Mouse (Mus musculus): ENCODE data around the gene Adam15. TPM values are rescaled to one million over a fixed set of nuclear protein-coding genes. Genes with fewer than 3 reads are reported as not detected.
A peak's percentile ranks its signal among the peaks of the same experiment; 100 is the strongest.

Adam15 gene
- polyA plus RNA-seq, 1 experiment from 2014 or later: 36.4 TPM

DNA sequence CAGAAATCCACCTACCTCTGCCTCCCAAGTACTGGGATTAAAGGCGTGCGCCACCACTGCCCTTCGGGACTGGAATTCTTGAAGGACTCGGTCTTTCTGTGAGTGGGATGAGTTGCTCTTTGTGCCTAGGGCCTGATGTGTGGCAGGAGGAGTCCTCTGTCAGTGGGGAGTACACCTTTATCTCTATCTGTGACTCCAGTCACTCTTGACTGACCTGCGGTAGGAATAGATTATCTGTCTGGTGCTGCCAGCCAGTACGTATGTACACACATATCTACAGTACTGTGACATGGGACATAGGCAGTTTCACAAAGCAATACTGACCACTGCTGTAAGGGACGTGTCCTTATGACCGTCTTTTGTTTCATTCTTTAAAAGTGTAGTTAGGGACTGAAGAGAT, 23.9 kb downstream of the Adam15 start:
- Histone ChIP-seq H3K4me3 (no peak overlapping the region), H3K4me1 (replicated peaks) (peaks cover 56% of the 10 kb centered on the region), H3K27me3 (ENCODE audit: insufficient read depth, poor library complexity, severe bottlenecking) (peaks cover 56% of the 10 kb centered on the region), H3K27ac (no peak overlapping the region), H3K9me3 (no peaks in the 10 kb centered on the region), H3K36me3 (no peaks in the 10 kb centered on the region)
- DNase-seq (ENCODE audit: low spot score): no peak
- 90% methylated on average over 8 of the region's 8 CpGs for WGBS

DNA sequence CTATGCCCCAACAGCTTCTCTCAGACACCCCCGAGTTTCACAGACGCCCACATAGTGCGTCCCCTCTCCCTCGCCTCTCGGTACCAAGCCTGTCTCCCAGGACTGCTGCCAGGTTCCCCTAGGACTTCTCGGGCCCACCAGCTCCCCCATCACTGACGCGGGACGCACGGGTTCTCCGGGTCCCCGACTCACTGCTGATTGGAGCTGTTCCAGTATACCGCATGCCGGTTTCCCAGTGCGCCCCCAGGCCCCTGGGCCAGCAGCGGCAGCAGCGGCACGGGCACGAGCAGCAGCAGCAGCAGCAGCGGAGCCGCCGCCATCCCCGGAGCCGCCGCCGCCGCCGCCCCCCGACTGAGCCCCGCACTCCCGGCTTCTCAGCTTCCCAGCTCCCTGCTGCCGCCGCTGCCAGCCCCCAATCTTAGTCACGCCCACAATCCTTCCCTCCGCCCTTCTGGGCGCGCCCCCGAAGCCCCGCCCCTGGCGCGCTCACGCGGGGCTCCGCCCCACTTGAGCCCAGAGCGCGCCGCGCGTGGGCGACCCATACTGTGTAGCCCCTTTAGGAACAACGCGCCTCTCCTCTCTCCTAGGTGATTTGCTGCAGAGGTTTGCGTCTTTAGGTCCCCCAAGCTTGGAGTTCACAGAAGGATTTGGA, 27.2 kb downstream of the Adam15 start, which contains the start of gene Efna3:
Efna3 (minus strand) TSS at position 452 of the 652 bp plus-strand sequence.
- Histone ChIP-seq H3K9me3 (no peaks in the 10 kb centered on the region), H3K27ac (peak within 1 kb of the TSS; percentile 87), H3K27me3 (ENCODE audit: insufficient read depth, poor library complexity, severe bottlenecking) (peaks cover 77% of the 10 kb centered on the region), H3K4me1 (replicated peaks) (peaks cover 67% of the 10 kb centered on the region), H3K36me3 (no peaks in the 10 kb centered on the region), H3K4me3 (peak within 1 kb of the TSS; percentile 71)
- under 1% methylated on average over 53 of the region's 53 CpGs for WGBS
- peak; percentile 80 for DNase-seq (ENCODE audit: low spot score)

- Histone ChIP-seq H3K9me3 (no peaks in the 10 kb centered on the region), H3K36me3 (no peaks in the 10 kb centered on the region), H3K27ac (peak overlapping the region; percentile 87), H3K4me3 (peak overlapping the region; percentile 71), H3K27me3 (ENCODE audit: insufficient read depth, poor library complexity, severe bottlenecking) (peaks cover 77% of the 10 kb centered on the region), H3K4me1 (replicated peaks) (peaks cover 66% of the 10 kb centered on the region)
- 1% methylated on average over 14 of the region's 14 CpGs for WGBS
- no peak for DNase-seq (ENCODE audit: low spot score)
Observed at GRCm38 (mm10) chr3:89322131-89322500, 27.7 kb downstream of the Adam15 start.

DNA sequence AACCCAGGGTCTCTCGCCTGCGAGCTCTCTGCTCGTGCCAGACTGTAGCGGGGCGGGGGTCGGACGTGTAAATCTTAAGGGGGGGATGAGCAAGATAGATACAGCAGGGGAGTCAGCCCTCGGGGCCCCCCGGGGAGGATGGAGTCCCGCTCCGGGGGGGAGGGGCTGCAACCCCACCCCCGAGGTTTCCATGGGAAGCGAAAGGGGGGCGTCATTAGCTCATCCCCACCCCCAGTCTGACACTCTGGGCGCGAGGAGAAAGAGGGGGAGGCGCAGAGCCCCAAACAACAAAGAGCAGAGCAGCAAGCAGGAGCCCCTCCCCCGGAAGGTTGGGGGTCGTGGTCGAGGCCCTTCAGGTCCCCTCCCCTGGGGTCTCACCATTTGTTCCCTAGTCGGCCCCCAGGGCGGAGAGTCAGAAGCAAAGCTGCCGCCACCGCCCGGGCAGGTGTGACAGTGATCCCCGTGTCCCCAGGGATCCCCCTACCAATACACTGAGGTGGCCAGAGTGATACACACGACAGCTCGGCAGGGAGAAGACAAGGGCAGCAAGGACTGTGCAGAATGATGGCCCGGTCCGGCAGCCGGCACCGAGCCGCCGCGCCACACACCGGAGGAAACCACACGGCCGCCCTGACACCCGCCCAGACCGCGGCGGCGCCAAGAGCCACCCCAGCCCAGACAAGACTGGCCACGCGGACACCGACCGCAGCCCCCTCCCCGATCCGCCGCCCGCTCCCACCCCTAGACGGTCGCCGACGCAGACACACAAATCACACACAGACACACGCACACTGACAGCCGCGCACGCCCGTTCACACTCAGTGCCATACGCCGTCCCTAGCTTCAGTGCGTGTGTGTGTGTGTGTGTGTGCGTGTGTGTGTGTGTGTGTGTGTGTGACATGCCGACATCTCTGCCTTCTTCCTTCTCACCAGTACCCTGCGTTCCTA, 28.3 kb downstream of the Adam15 start:
- H3K27me3 ChIP-seq (ENCODE audit: insufficient read depth, poor library complexity, severe bottlenecking): peaks cover 84% of the 10 kb centered on the region
- peak overlapping the region; percentile 71 for H3K4me3 ChIP-seq
- peaks cover 70% of the 10 kb centered on the region for H3K4me1 ChIP-seq (replicated peaks)
- H3K27ac ChIP-seq: peak overlapping the region; percentile 87
- H3K36me3 ChIP-seq: no peaks in the 10 kb centered on the region
- under 1% methylated on average over 66 of the region's 66 CpGs for WGBS
- no peaks in the 10 kb centered on the region for H3K9me3 ChIP-seq
- peak; percentile 49 for DNase-seq (ENCODE audit: low spot score)

DNA sequence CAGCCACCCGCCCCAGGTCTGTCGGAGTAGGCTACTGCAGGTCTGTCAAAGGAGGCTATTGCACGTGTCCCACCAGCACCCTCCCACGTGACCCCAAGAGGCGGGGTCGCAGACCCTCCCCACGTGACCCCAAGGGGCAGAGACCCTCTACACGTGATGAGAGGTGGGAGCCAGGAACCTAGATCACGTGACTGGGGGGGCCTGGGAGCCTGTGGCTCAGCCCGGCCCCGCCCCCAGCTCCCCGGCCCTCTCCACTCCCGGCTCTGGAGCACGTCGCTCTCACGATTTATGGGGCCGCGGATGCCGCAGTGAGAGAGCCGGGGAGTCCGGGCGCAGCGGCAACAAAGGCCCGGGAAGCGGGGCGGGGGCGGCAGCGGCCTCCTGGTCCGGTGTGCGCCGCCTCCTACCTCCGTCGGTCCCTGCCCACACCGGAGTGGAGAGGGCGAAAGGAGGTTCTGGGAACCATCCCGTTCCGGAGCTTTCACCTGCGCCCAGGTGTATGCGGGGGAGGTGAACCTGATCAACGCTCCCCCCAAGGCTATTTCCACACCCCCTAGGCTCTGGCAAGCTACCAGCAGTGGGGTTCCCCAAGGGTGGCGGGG, 29.1 kb downstream of the Adam15 start:
- no peaks in the 10 kb centered on the region for H3K9me3 ChIP-seq
- peak overlapping the region; percentile 71 for H3K4me3 ChIP-seq
- H3K27ac ChIP-seq: peak overlapping the region; percentile 87
- under 1% methylated on average over 41 of the region's 41 CpGs for WGBS
- DNase-seq (ENCODE audit: low spot score): peak; percentile 78
- peaks cover 92% of the 10 kb centered on the region for H3K27me3 ChIP-seq (ENCODE audit: insufficient read depth, poor library complexity, severe bottlenecking)
- H3K36me3 ChIP-seq: no peaks in the 10 kb centered on the region
- H3K4me1 ChIP-seq (replicated peaks): peaks cover 78% of the 10 kb centered on the region

DNA sequence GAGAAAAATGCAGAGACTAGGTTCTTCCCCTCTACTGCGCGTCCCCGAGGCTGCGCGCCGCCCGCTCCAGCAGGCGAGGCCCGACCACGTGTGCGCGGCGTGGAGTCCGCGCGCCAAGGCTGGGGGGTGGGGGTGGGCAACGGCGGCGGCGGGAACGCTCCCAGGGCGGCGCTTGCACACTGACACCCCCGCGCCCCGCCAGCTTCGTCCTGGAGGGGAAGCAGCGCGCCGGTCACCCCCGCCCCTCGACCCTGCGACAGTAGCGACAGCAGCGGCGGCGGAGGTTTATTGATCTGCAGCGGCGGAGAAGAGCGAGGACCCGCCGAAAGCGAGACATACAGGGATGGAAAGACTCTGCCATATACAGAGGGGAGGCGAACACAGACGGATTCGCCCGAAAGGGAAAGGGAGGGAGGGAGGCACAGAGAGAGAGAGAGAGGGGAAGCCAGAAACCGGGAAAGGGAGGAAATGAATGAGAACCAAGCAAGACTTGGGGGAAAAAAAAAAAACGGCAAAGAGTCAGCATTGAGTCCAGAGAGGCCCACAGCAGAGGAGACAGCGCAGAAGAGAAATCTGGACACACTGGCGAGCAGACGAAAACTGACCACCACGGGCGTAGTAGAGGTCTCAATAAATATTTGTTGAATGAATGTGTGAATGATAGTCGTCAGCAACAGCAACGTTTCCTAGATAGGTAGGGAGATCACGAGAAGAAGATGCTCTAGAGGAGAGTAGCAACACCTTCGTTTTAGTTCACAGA, 30.0 kb downstream of the Adam15 start:
- Histone ChIP-seq H3K27ac (peak overlapping the region; percentile 24; the same call in 1 of the 2 replicates), H3K27me3 (ENCODE audit: insufficient read depth, poor library complexity, severe bottlenecking) (peaks cover 97% of the 10 kb centered on the region), H3K4me1 (replicated peaks) (peaks cover 87% of the 10 kb centered on the region), H3K9me3 (no peaks in the 10 kb centered on the region), H3K36me3 (no peaks in the 10 kb centered on the region), H3K4me3 (peak overlapping the region; percentile 71)
- 4% methylated on average over 58 of the region's 58 CpGs for WGBS
- peak; percentile 61 for DNase-seq (ENCODE audit: low spot score)

- Histone ChIP-seq H3K36me3 (no peaks in the 10 kb centered on the region), H3K27me3 (ENCODE audit: insufficient read depth, poor library complexity, severe bottlenecking) (peaks cover 94% of the 10 kb centered on the region), H3K9me3 (no peaks in the 10 kb centered on the region), H3K4me3 (peak overlapping the region; percentile 71), H3K4me1 (replicated peaks) (peaks cover 91% of the 10 kb centered on the region), H3K27ac (peak overlapping the region; percentile 24)
- WGBS: 5% methylated on average over 21 of the region's 21 CpGs
- peak; percentile 40 for DNase-seq (ENCODE audit: low spot score)
Observed at GRCm38 (mm10) chr3:89318971-89319590, 30.7 kb downstream of the Adam15 start.

GRCm38 (mm10) chr3:89318316-89318715, 31.5 kb downstream of the Adam15 start:
- H3K36me3 ChIP-seq: no peaks in the 10 kb centered on the region

DNA sequence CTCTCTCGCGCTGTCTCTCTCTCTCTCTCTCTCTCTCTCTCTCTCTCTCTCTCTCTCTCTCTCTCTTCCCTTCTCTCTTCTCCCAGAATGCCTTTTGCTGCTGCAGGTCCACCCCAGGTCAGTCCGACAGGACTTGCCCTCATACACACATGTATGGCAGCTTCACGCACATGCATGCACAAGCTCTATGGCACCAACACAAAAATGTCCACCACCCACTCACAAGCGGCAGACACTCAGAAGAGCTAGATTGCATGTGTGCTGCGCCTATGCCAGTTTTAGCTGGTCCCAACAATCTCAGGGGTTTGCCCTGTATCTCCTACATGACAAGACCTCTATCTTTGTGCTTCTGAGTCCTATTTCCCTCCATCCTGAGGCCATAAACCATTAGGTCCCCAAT, 32.5 kb downstream of the Adam15 start:
- H3K4me1 ChIP-seq (replicated peaks): peaks cover 79% of the 10 kb centered on the region
- H3K36me3 ChIP-seq: no peaks in the 10 kb centered on the region
- H3K4me3 ChIP-seq: peak overlapping the region; percentile 54
- DNase-seq (ENCODE audit: low spot score): no peak
- H3K9me3 ChIP-seq: no peaks in the 10 kb centered on the region
- 58% methylated on average over 6 of the region's 6 CpGs for WGBS
- peaks cover 76% of the 10 kb centered on the region for H3K27me3 ChIP-seq (ENCODE audit: insufficient read depth, poor library complexity, severe bottlenecking)
- peak overlapping the region; percentile 13; the same call in 1 of the 2 replicates for H3K27ac ChIP-seq

More at GRCm38 (mm10) chr3:89318316-89318715, 31.5 kb downstream of the Adam15 start:
- Histone ChIP-seq H3K4me3 (0 out of 2 replicates have a peak overlapping the region, but pooled peaks have one; percentile 71), H3K4me1 (replicated peaks) (peaks cover 89% of the 10 kb centered on the region), H3K27ac (no peak overlapping the region), H3K9me3 (no peaks in the 10 kb centered on the region), H3K27me3 (ENCODE audit: insufficient read depth, poor library complexity, severe bottlenecking) (peaks cover 86% of the 10 kb centered on the region)
- 69% methylated on average over 8 of the region's 8 CpGs for WGBS
- no peak for DNase-seq (ENCODE audit: low spot score)

DNA sequence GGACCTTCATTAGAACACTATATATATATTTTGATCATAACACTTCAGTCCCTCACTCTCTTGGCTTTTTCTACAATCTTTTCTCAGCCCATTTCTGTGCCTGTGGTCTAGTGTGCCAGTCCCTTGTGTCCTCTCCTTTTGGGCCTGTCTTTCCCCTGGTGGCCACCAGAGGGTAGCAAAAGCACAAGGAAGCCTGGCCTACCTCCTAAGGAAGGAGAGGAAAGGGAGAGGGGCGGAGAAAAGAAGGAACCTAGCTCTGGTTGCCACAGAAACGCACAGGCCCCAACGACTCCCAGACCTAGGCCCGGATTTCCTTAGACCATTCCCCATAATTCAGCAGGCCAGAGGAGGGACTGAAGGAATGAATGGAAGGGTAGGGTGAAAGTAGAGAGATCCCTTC, 33.0 kb downstream of the Adam15 start:
- no peaks in the 10 kb centered on the region for H3K36me3 ChIP-seq
- DNase-seq (ENCODE audit: low spot score): peak; percentile 88
- WGBS: 0% methylated on average over 4 of the region's 4 CpGs
- peaks cover 74% of the 10 kb centered on the region for H3K4me1 ChIP-seq (replicated peaks)
- H3K9me3 ChIP-seq: no peaks in the 10 kb centered on the region
- peak overlapping the region; percentile 54 for H3K4me3 ChIP-seq
- H3K27me3 ChIP-seq (ENCODE audit: insufficient read depth, poor library complexity, severe bottlenecking): peaks cover 71% of the 10 kb centered on the region
- peak overlapping the region; percentile 13; the same call in 1 of the 2 replicates for H3K27ac ChIP-seq

GRCm38 (mm10) chr3:89315930-89316831, 33.6 kb downstream of the Adam15 start:
- Histone ChIP-seq H3K4me3 (peak overlapping the region; percentile 54), H3K4me1 (replicated peaks) (peaks cover 68% of the 10 kb centered on the region), H3K9me3 (no peaks in the 10 kb centered on the region), H3K36me3 (no peaks in the 10 kb centered on the region), H3K27me3 (ENCODE audit: insufficient read depth, poor library complexity, severe bottlenecking) (peaks cover 65% of the 10 kb centered on the region), H3K27ac (peak overlapping the region; percentile 84; the same call in 1 of the 2 replicates)
- peak; percentile 23 for DNase-seq (ENCODE audit: low spot score)
- 10% methylated on average over 40 of the region's 40 CpGs for WGBS

All from hindbrain, embryonic 10.5 days (tissue).